Mouse (Mus musculus) heart, postnatal 0 days (tissue): ENCODE measurements around the gene Fmnl3.
A peak's percentile ranks its signal among the peaks of the same experiment; 100 is the strongest.

Experiments
- CTCF ChIP-seq: IDR thresholded peaks from 2 replicates; pipeline ENCODE4 v1.5.1; 2016; ENCODE audit warnings: antibody characterized with exemption, control low read depth, low read depth
- EP300 ChIP-seq: IDR thresholded peaks from 2 replicates; pipeline ENCODE4 v1.6.1; 2016; ENCODE audit warnings: antibody characterized with exemption, low read depth

GRCm38 (mm10) chr15:99370259-99370691 is at the start of gene Fmnl3:
- peak; percentile 98 for TF ChIP-seq CTCF
- TF ChIP-seq EP300: no peak
